Mouse (Mus musculus) myocyte (in vitro differentiated cells): ENCODE results near the gene Sox6.

Experiments
- E2F4 ChIP-seq: IDR thresholded peaks from one replicate; pipeline ENCODE4 v1.6.1; 2011; ENCODE audit warnings: mild to moderate bottlenecking, control low read depth, moderate library complexity; ENCODE audit not compliant: insufficient read depth
- POLR2A ChIP-seq: IDR thresholded peaks from one replicate; pipeline ENCODE4 v1.6.1; 2011; ENCODE audit warnings: low read depth, mild to moderate bottlenecking, control low read depth, moderate library complexity; ENCODE audit not compliant: insufficient read length
- TCF3 ChIP-seq: IDR thresholded peaks from one replicate; pipeline ENCODE4 v1.6.1; 2011; ENCODE audit warnings: low read depth, control low read depth; ENCODE audit not compliant: insufficient read length
- USF1 ChIP-seq: IDR thresholded peaks from one replicate; pipeline ENCODE4 v1.6.1; 2011; ENCODE audit warnings: low read depth, mild to moderate bottlenecking, control low read depth, moderate library complexity

DNA sequence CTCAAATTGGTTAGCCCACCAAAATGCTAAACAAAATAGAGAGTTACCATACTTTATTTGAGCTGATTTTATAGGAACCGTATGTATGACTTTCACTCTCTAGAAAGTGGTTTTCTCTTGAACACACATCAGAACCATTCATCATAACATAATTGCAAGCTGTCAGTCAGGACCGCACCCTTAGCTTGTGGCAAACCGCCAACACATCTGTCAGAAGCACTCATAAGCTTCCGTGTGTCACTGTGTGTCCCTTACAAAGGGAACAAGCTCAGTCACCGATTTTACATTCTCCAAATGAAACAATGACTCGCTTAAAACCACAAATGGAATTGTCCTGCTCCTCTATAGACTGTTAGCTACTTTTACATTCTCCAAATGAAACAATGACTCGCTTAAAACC lies 304.5 kb downstream of the Sox6 start:
- no peak for TF ChIP-seq POLR2A
- no peak for TF ChIP-seq TCF3
- no peak for TF ChIP-seq USF1
- no peak for TF ChIP-seq E2F4
